Mouse (Mus musculus): ENCODE data around the gene Nuak2.

DNA sequence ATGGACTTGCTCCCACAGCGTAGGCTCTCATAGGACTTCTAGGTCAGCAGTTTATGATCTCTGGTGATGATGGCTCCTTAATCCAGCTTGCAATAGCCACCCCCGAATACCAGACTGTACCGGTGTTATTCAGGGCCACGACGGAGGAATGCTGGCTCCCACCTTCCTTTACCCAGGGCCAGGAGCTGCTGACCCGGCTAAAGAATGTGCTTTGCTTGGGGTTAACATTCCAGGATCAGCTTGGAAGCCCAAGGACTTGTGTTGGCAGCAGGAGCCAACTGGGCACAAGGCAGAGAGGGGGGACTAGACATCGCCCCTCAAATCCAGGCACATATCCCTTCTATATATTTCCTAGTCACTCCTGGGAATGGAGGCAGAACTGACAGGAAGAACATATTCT, 5.2 kb upstream of the Nuak2 start:
- no peak for TF ChIP-seq CTCF (IDR thresholded peaks at IDR 0.05; ENCODE audit: insufficient read depth, low read depth, low read length)
- TF ChIP-seq POLR2A (IDR thresholded peaks at IDR 0.05; ENCODE audit: insufficient read depth, low read depth, low read length), result no peak

All from olfactory bulb, adult 2 months (tissue).